Mouse (Mus musculus): ENCODE results near the gene Tmem25.

- TF ChIP-seq CTCF (IDR thresholded peaks at IDR 0.05 in 2 of 3, conservative IDR thresholded peaks at IDR 0.05 in 1 of 3; ENCODE audit: control insufficient read depth in 1 of 3, insufficient read depth in 1 of 3, low read depth in 2 of 3, low read length in 3 of 3, poor library complexity in 1 of 3, severe bottlenecking in 1 of 3): peak; percentile 15 to 46 (median 42); a peak in 4 of 6 replicates
- no peak for TF ChIP-seq E2F4 (IDR thresholded peaks at IDR 0.05; ENCODE audit: borderline replicate concordance, low read depth, low read length)
- TF ChIP-seq USF1 (IDR thresholded peaks at IDR 0.05; ENCODE audit: low read depth, low read length): no peak
- no peak for TF ChIP-seq EP300 (IDR thresholded peaks at IDR 0.05; ENCODE audit: low read depth in 1 of 2, low read length in 2 of 2)
- no peak for TF ChIP-seq POLR2A (IDR thresholded peaks at IDR 0.05; ENCODE audit: control insufficient read depth in 1 of 2, insufficient read depth in 1 of 2, low read depth in 1 of 2, low read length in 2 of 2, poor library complexity in 1 of 2)
- no peak for TF ChIP-seq HCFC1 (IDR thresholded peaks at IDR 0.05; ENCODE audit: low read depth, low read length)
- TF ChIP-seq NRF1 (IDR thresholded peaks at IDR 0.05; ENCODE audit: insufficient read depth, low read depth, low read length, poor library complexity, severe bottlenecking): no peak
- no peak for TF ChIP-seq ZC3H11A (IDR thresholded peaks at IDR 0.05; ENCODE audit: low read depth, low read length)
Measured at GRCm38 (mm10) chr9:44771376-44771775, 27.7 kb downstream of the Tmem25 start.

All from MEL (cell line).